In genomic region chr10:79931797-79932196, GRCm38 (mm10) we compare ENCODE assay signal across 16 mouse cellular contexts. TPM values are rescaled to one million over a fixed set of nuclear protein-coding genes. Genes with fewer than 3 reads are reported as not detected.
A peak's percentile ranks its signal among the peaks of the same experiment; 100 is the strongest.
DNase-seq lines count a peak whose midpoint lies in the region; ATAC-seq lines count a peak whose summit lies in the region.
"Had no signal": no experiment of that assay in that cellular context is flagged by ENCODE, and none has a peak within 500 bp of the region (broad histone marks: within the 10 kb centered on the region; RNA-seq: fewer than 3 reads in every experiment).

No protein-coding gene starts in this region.

- H3K4me1 ChIP-seq in forebrain, embryonic 12.5 days, result peaks cover 54% of the 10 kb centered on the region
- peaks cover 6% of the 10 kb centered on the region; the same call in 1 of the 2 replicates for H3K4me1 ChIP-seq in forebrain, embryonic 14.5 days (ENCODE audit: control insufficient read depth, insufficient read depth, low read length)
- H3K4me1 ChIP-seq in kidney, embryonic 14.5 days (ENCODE audit: control insufficient read depth, insufficient read depth, low read length), result peaks cover 65% of the 10 kb centered on the region
- peaks cover 81% of the 10 kb centered on the region for H3K4me1 ChIP-seq in neural tube, embryonic 13.5 days (replicated peaks)
- H3K4me1 ChIP-seq in neural tube, embryonic 15.5 days, result peaks cover 69% of the 10 kb centered on the region
- peaks cover 73% of the 10 kb centered on the region for H3K4me1 ChIP-seq in limb, embryonic 13.5 days

- H3K36me3 ChIP-seq in forebrain, embryonic 12.5 days (replicated peaks), result peaks cover 40% of the 10 kb centered on the region
- H3K36me3 ChIP-seq in forebrain, embryonic 14.5 days (ENCODE audit: control insufficient read depth, insufficient read depth, low read length), result peaks cover 18% of the 10 kb centered on the region; the same call in 1 of the 2 replicates
- peaks cover 31% of the 10 kb centered on the region for H3K36me3 ChIP-seq in kidney, embryonic 14.5 days (ENCODE audit: control insufficient read depth, insufficient read depth, low read length)
- peaks cover 42% of the 10 kb centered on the region for H3K36me3 ChIP-seq in neural tube, embryonic 13.5 days
- peaks cover 9% of the 10 kb centered on the region for H3K36me3 ChIP-seq in neural tube, embryonic 15.5 days
- peaks cover 56% of the 10 kb centered on the region for H3K36me3 ChIP-seq in limb, embryonic 13.5 days

- H3K9me3 ChIP-seq in forebrain, embryonic 12.5 days, result no peaks in the 10 kb centered on the region
- H3K9me3 ChIP-seq in forebrain, embryonic 14.5 days (replicated peaks; ENCODE audit: control insufficient read depth, low read length), result no peaks in the 10 kb centered on the region
- H3K9me3 ChIP-seq in kidney, embryonic 14.5 days (ENCODE audit: control insufficient read depth, low read length), result no peaks in the 10 kb centered on the region
- no peaks in the 10 kb centered on the region for H3K9me3 ChIP-seq in neural tube, embryonic 13.5 days
- H3K9me3 ChIP-seq in neural tube, embryonic 15.5 days (replicated peaks), result no peaks in the 10 kb centered on the region
- no peaks in the 10 kb centered on the region for H3K9me3 ChIP-seq in limb, embryonic 13.5 days
- H3K9me3 ChIP-seq: forebrain, embryonic 15.5 days had no signal

- no peak overlapping the region for H3K4me2 ChIP-seq in forebrain, embryonic 12.5 days
- H3K4me2 ChIP-seq in forebrain, embryonic 14.5 days (ENCODE audit: low read length), result no peak overlapping the region
- 0 out of 2 replicates have a peak overlapping the region, but pooled peaks have one; percentile 8 for H3K4me2 ChIP-seq in kidney, embryonic 14.5 days (replicated peaks; ENCODE audit: low read depth, low read length)
- H3K4me2 ChIP-seq in neural tube, embryonic 13.5 days, result 0 out of 2 replicates have a peak overlapping the region, but pooled peaks have one; percentile 22
- no peak overlapping the region for H3K4me2 ChIP-seq in neural tube, embryonic 15.5 days
- H3K4me2 ChIP-seq in limb, embryonic 13.5 days (replicated peaks), result no peak overlapping the region
- H3K4me2 ChIP-seq: forebrain, embryonic 15.5 days had no signal

- 0 out of 2 replicates have a peak overlapping the region, but pooled peaks have one; percentile 9 for H3K27ac ChIP-seq in forebrain, embryonic 12.5 days
- no peak overlapping the region for H3K27ac ChIP-seq in forebrain, embryonic 14.5 days (ENCODE audit: low read depth, low read length)
- H3K27ac ChIP-seq in kidney, embryonic 14.5 days (ENCODE audit: low read depth, low read length), result peak overlapping the region; percentile 53; the same call in 1 of the 2 replicates
- 0 out of 2 replicates have a peak overlapping the region, but pooled peaks have one; percentile 80 for H3K27ac ChIP-seq in neural tube, embryonic 13.5 days (replicated peaks)
- H3K27ac ChIP-seq in neural tube, embryonic 15.5 days (replicated peaks), result no peak overlapping the region
- peak overlapping the region; percentile 35; the same call in 1 of the 2 replicates for H3K27ac ChIP-seq in limb, embryonic 13.5 days
- H3K27ac ChIP-seq: forebrain, embryonic 15.5 days had no signal

- ATAC-seq in forebrain, embryonic 12.5 days (ENCODE audit: low FRiP score), result no peak
- ATAC-seq in forebrain, embryonic 14.5 days, result no peak
- ATAC-seq in kidney, embryonic 14.5 days (ENCODE audit: low FRiP score, low TSS enrichment), result no peak
- no peak for ATAC-seq in neural tube, embryonic 13.5 days (ENCODE audit: low read depth)
- no peak for ATAC-seq in neural tube, embryonic 15.5 days (ENCODE audit: low FRiP score)
- no peak for ATAC-seq in limb, embryonic 13.5 days (ENCODE audit: low FRiP score, low read depth)
- ATAC-seq: forebrain, embryonic 15.5 days had no signal

- DNase-seq in forebrain, embryonic 14.5 days (ENCODE audit: low spot score), result no peak
- no peak for DNase-seq in kidney, adult 9 months
- DNase-seq in thymus, postnatal 10 days (ENCODE audit: low spot score in 2 of 2), result no peak
- DNase-seq: B cell, adult 2 months; heart, postnatal 14 days; kidney, adult 8-10 months; lung, postnatal 4 days; thymus, postnatal 14 days had no signal

- WGBS in forebrain, embryonic 12.5 days, result 86% methylated on average over 9 of the region's 9 CpGs
- 90% methylated on average over 9 of the region's 9 CpGs for WGBS in forebrain, embryonic 14.5 days
- 81% methylated on average over 9 of the region's 9 CpGs for WGBS in kidney, embryonic 14.5 days
- WGBS in neural tube, embryonic 13.5 days, result 81% methylated on average over 9 of the region's 9 CpGs
- WGBS in neural tube, embryonic 15.5 days, result 88% methylated on average over 9 of the region's 9 CpGs
- 70% methylated on average over 9 of the region's 9 CpGs for WGBS in limb, embryonic 13.5 days

- no peak overlapping the region for H3K9ac ChIP-seq in forebrain, embryonic 12.5 days
- H3K9ac ChIP-seq in forebrain, embryonic 14.5 days (ENCODE audit: low read length), result no peak overlapping the region
- no peak overlapping the region for H3K9ac ChIP-seq in kidney, embryonic 14.5 days (ENCODE audit: low read depth, low read length)
- no peak overlapping the region for H3K9ac ChIP-seq in neural tube, embryonic 13.5 days
- H3K9ac ChIP-seq in neural tube, embryonic 15.5 days (replicated peaks), result no peak overlapping the region
- peak overlapping the region; percentile 35; the same call in 1 of the 2 replicates for H3K9ac ChIP-seq in limb, embryonic 13.5 days
- H3K9ac ChIP-seq: forebrain, embryonic 15.5 days had no signal

- H3K27me3 ChIP-seq in forebrain, embryonic 12.5 days, result no peaks in the 10 kb centered on the region
- no peaks in the 10 kb centered on the region for H3K27me3 ChIP-seq in forebrain, embryonic 14.5 days (replicated peaks; ENCODE audit: control insufficient read depth, insufficient read depth, low read length)
- H3K27me3 ChIP-seq in kidney, embryonic 14.5 days (ENCODE audit: control insufficient read depth, insufficient read depth, low read length), result no peaks in the 10 kb centered on the region
- H3K27me3 ChIP-seq in neural tube, embryonic 13.5 days, result no peaks in the 10 kb centered on the region
- no peaks in the 10 kb centered on the region for H3K27me3 ChIP-seq in neural tube, embryonic 15.5 days (replicated peaks)
- H3K27me3 ChIP-seq in limb, embryonic 13.5 days, result no peaks in the 10 kb centered on the region
- H3K27me3 ChIP-seq: forebrain, embryonic 15.5 days had no signal

- no peak overlapping the region for H3K4me3 ChIP-seq in forebrain, embryonic 12.5 days (replicated peaks)
- H3K4me3 ChIP-seq in forebrain, embryonic 14.5 days (ENCODE audit: low read depth, low read length), result no peak overlapping the region
- no peak overlapping the region for H3K4me3 ChIP-seq in kidney, embryonic 14.5 days (ENCODE audit: low read length)
- H3K4me3 ChIP-seq in neural tube, embryonic 13.5 days, result no peak overlapping the region
- no peak overlapping the region for H3K4me3 ChIP-seq in neural tube, embryonic 15.5 days (replicated peaks)
- H3K4me3 ChIP-seq in limb, embryonic 13.5 days, result no peak overlapping the region
- H3K4me3 ChIP-seq: forebrain, embryonic 15.5 days had no signal

RNA-seq across cellular contexts. Expression of gene Arid3a, which starts 5.0 kb away (rescaled TPM):
- polyA plus RNA-seq in forebrain, embryonic 12.5 days (2016; fragmentation: Nextera tagmentation; extraction: Ambion mirVana), result 4.5 and 4.7 TPM in 2 replicates
- 1.1 and 2.3 TPM in 2 replicates for polyA plus RNA-seq in forebrain, embryonic 14.5 days (2014; fragmentation: Nextera tagmentation; extraction: Ambion mirVana)
- polyA plus RNA-seq in kidney, embryonic 14.5 days (2014; fragmentation: Nextera tagmentation; extraction: Ambion mirVana), result 12.0 and 12.3 TPM in 2 replicates
- polyA plus RNA-seq in neural tube, embryonic 13.5 days (2015; fragmentation: Nextera tagmentation; extraction: Ambion mirVana), result 3.4 and 5.4 TPM in 2 replicates
- polyA plus RNA-seq in neural tube, embryonic 15.5 days (2015; fragmentation: Nextera tagmentation; extraction: Ambion mirVana), result 2.4 and 5.1 TPM in 2 replicates
- polyA plus RNA-seq in limb, embryonic 13.5 days (2015; fragmentation: Nextera tagmentation; extraction: Ambion mirVana), result 5.5 and 6.2 TPM in 2 replicates

RNA-seq across cellular contexts. Expression of gene R3hdm4, which starts 10.8 kb away (rescaled TPM):
- 162 and 173 TPM in 2 replicates for polyA plus RNA-seq in forebrain, embryonic 12.5 days (2016; fragmentation: Nextera tagmentation; extraction: Ambion mirVana)
- polyA plus RNA-seq in forebrain, embryonic 14.5 days (2014; fragmentation: Nextera tagmentation; extraction: Ambion mirVana), result 175 and 197 TPM in 2 replicates
- 102 and 137 TPM in 2 replicates for polyA plus RNA-seq in kidney, embryonic 14.5 days (2014; fragmentation: Nextera tagmentation; extraction: Ambion mirVana)
- 237 and 249 TPM in 2 replicates for polyA plus RNA-seq in neural tube, embryonic 13.5 days (2015; fragmentation: Nextera tagmentation; extraction: Ambion mirVana)
- polyA plus RNA-seq in neural tube, embryonic 15.5 days (2015; fragmentation: Nextera tagmentation; extraction: Ambion mirVana), result 264 and 288 TPM in 2 replicates
- 186 and 188 TPM in 2 replicates for polyA plus RNA-seq in limb, embryonic 13.5 days (2015; fragmentation: Nextera tagmentation; extraction: Ambion mirVana)

RNA-seq across cellular contexts. Expression of gene Kiss1r, which starts 15.0 kb away (rescaled TPM):
- polyA plus RNA-seq in forebrain, embryonic 12.5 days (2016; fragmentation: Nextera tagmentation; extraction: Ambion mirVana), result 0.96 and 1.1 TPM in 2 replicates
- 1.6 and 1.8 TPM in 2 replicates for polyA plus RNA-seq in forebrain, embryonic 14.5 days (2014; fragmentation: Nextera tagmentation; extraction: Ambion mirVana)
- polyA plus RNA-seq in kidney, embryonic 14.5 days (2014; fragmentation: Nextera tagmentation; extraction: Ambion mirVana), result 0.47 and 0.61 TPM in 2 replicates
- 2.1 and 2.4 TPM in 2 replicates for polyA plus RNA-seq in neural tube, embryonic 13.5 days (2015; fragmentation: Nextera tagmentation; extraction: Ambion mirVana)
- polyA plus RNA-seq in neural tube, embryonic 15.5 days (2015; fragmentation: Nextera tagmentation; extraction: Ambion mirVana), result 1.8 and 2.8 TPM in 2 replicates
- 0.94 and 1.0 TPM in 2 replicates for polyA plus RNA-seq in limb, embryonic 13.5 days (2015; fragmentation: Nextera tagmentation; extraction: Ambion mirVana)

RNA-seq across cellular contexts. Expression of gene Gm26602, which starts 21.1 kb away (rescaled TPM):
- 35.1 and 53.2 TPM in 2 replicates for polyA plus RNA-seq in forebrain, embryonic 12.5 days (2016; fragmentation: Nextera tagmentation; extraction: Ambion mirVana)
- polyA plus RNA-seq in forebrain, embryonic 14.5 days (2014; fragmentation: Nextera tagmentation; extraction: Ambion mirVana), result 6.0 and 21.9 TPM in 2 replicates
- 4.6 and 10.8 TPM in 2 replicates for polyA plus RNA-seq in kidney, embryonic 14.5 days (2014; fragmentation: Nextera tagmentation; extraction: Ambion mirVana)
- 40.5 and 48.8 TPM in 2 replicates for polyA plus RNA-seq in neural tube, embryonic 13.5 days (2015; fragmentation: Nextera tagmentation; extraction: Ambion mirVana)
- polyA plus RNA-seq in neural tube, embryonic 15.5 days (2015; fragmentation: Nextera tagmentation; extraction: Ambion mirVana), result 22.7 and 23.6 TPM in 2 replicates
- 20.3 TPM in 1 of 2 replicates, not detected in the other for polyA plus RNA-seq in limb, embryonic 13.5 days (2015; fragmentation: Nextera tagmentation; extraction: Ambion mirVana)
- polyA plus RNA-seq: cerebellum, adult 2 months; limb, embryonic 14.5 days had no signal

RNA-seq across cellular contexts. Expression of gene Med16, which starts 23.1 kb away (rescaled TPM):
- 59.9 and 62.3 TPM in 2 replicates for polyA plus RNA-seq in forebrain, embryonic 12.5 days (2016; fragmentation: Nextera tagmentation; extraction: Ambion mirVana)
- 40.5 and 47.6 TPM in 2 replicates for polyA plus RNA-seq in forebrain, embryonic 14.5 days (2014; fragmentation: Nextera tagmentation; extraction: Ambion mirVana)
- polyA plus RNA-seq in kidney, embryonic 14.5 days (2014; fragmentation: Nextera tagmentation; extraction: Ambion mirVana), result 48.0 and 61.2 TPM in 2 replicates
- 47.4 and 49.0 TPM in 2 replicates for polyA plus RNA-seq in neural tube, embryonic 13.5 days (2015; fragmentation: Nextera tagmentation; extraction: Ambion mirVana)
- polyA plus RNA-seq in neural tube, embryonic 15.5 days (2015; fragmentation: Nextera tagmentation; extraction: Ambion mirVana), result 44.9 and 46.7 TPM in 2 replicates
- 44.9 and 46.8 TPM in 2 replicates for polyA plus RNA-seq in limb, embryonic 13.5 days (2015; fragmentation: Nextera tagmentation; extraction: Ambion mirVana)

Comparison
In these comparisons a context has a peak if more than half of its experiments do, and no peak if none do; other contexts are left out.
1. H3K27ac ChIP-seq: peak in forebrain, embryonic 12.5 days (single experiment), kidney, embryonic 14.5 days (single experiment), neural tube, embryonic 13.5 days (single experiment) and limb, embryonic 13.5 days (single experiment); none in forebrain, embryonic 14.5 days (single experiment) and neural tube, embryonic 15.5 days (single experiment).
2. H3K4me2 ChIP-seq: peak in kidney, embryonic 14.5 days (single experiment) and neural tube, embryonic 13.5 days (single experiment); none in forebrain, embryonic 12.5 days (single experiment), forebrain, embryonic 14.5 days (single experiment), neural tube, embryonic 15.5 days (single experiment) and limb, embryonic 13.5 days (single experiment).